Mouse (Mus musculus) ES-Bruce4 (cell line): ENCODE data around the gene Kcnk2.

Experiments used
- CTCF ChIP-seq: IDR thresholded peaks from one replicate; pipeline ENCODE4 v1.8.1; 2011; ENCODE audit warnings: low read depth, low read length
- POLR2A ChIP-seq: IDR thresholded peaks from one replicate; pipeline ENCODE4 v1.8.1; 2011; ENCODE audit warnings: low read length; ENCODE audit not compliant: insufficient read depth

- TF ChIP-seq CTCF (no peak), POLR2A (no peak)
These were observed 58.5 kb downstream of the Kcnk2 start for GRCm38 (mm10) chr1:189343301-189344251.
